In genomic region chr3:26835051-26835755, GRCm38 (mm10) we compare ENCODE assay signal across 19 mouse cellular contexts.
DNase-seq lines count a peak whose midpoint lies in the region; ATAC-seq and TF ChIP-seq lines count a peak whose summit lies in the region.
"Had no signal": no experiment of that assay in that cellular context is flagged by ENCODE, and none has a peak within 500 bp of the region (broad histone marks: within the 10 kb centered on the region; RNA-seq: fewer than 3 reads in every experiment).

No protein-coding gene starts in this region.

- H3K4me1 ChIP-seq in hindbrain, embryonic 11.5 days (replicated peaks; ENCODE audit: control insufficient read depth, insufficient read depth, low read length), result no peaks in the 10 kb centered on the region
- H3K4me1 ChIP-seq in hindbrain, postnatal 0 days (ENCODE audit: insufficient read depth, low read length), result 0 out of 2 replicates have a peak, but pooled peaks cover 3% of the 10 kb centered on the region
- H3K4me1 ChIP-seq in forebrain, embryonic 14.5 days (ENCODE audit: control insufficient read depth, insufficient read depth, low read length), result peaks cover 16% of the 10 kb centered on the region
- 0 out of 2 replicates have a peak, but pooled peaks cover 3% of the 10 kb centered on the region for H3K4me1 ChIP-seq in hindbrain, embryonic 16.5 days (ENCODE audit: control insufficient read depth, insufficient read depth, low read depth, low read length)
- H3K4me1 ChIP-seq in midbrain, embryonic 16.5 days (ENCODE audit: control insufficient read depth, insufficient read depth, low read length), result peaks cover 15% of the 10 kb centered on the region
- H3K4me1 ChIP-seq: embryonic facial prominence, embryonic 12.5 days had no signal

- 85% methylated on average over 17 of the region's 17 CpGs for WGBS in hindbrain, embryonic 11.5 days
- WGBS in hindbrain, postnatal 0 days, result 57% methylated on average over 17 of the region's 17 CpGs
- WGBS in forebrain, embryonic 14.5 days, result 50% methylated on average over 17 of the region's 17 CpGs
- 57% methylated on average over 17 of the region's 17 CpGs for WGBS in hindbrain, embryonic 16.5 days
- 23% methylated on average over 17 of the region's 17 CpGs for WGBS in midbrain, embryonic 16.5 days

- no peaks in the 10 kb centered on the region for H3K36me3 ChIP-seq in hindbrain, embryonic 11.5 days (ENCODE audit: control insufficient read depth, insufficient read depth, low read length)
- H3K36me3 ChIP-seq in hindbrain, postnatal 0 days (ENCODE audit: insufficient read depth, low read length), result no peaks in the 10 kb centered on the region
- no peaks in the 10 kb centered on the region for H3K36me3 ChIP-seq in forebrain, embryonic 14.5 days (ENCODE audit: control insufficient read depth, insufficient read depth, low read length)
- H3K36me3 ChIP-seq in hindbrain, embryonic 16.5 days (ENCODE audit: control insufficient read depth, insufficient read depth, low read length), result no peaks in the 10 kb centered on the region
- H3K36me3 ChIP-seq in midbrain, embryonic 16.5 days (ENCODE audit: control insufficient read depth, insufficient read depth, low read length), result no peaks in the 10 kb centered on the region
- H3K36me3 ChIP-seq: embryonic facial prominence, embryonic 12.5 days had no signal

- no peaks in the 10 kb centered on the region for H3K9me3 ChIP-seq in hindbrain, embryonic 11.5 days (ENCODE audit: control insufficient read depth, low read length)
- no peaks in the 10 kb centered on the region for H3K9me3 ChIP-seq in hindbrain, postnatal 0 days (ENCODE audit: low read length)
- H3K9me3 ChIP-seq in forebrain, embryonic 14.5 days (replicated peaks; ENCODE audit: control insufficient read depth, low read length), result no peaks in the 10 kb centered on the region
- no peaks in the 10 kb centered on the region for H3K9me3 ChIP-seq in hindbrain, embryonic 16.5 days (ENCODE audit: control insufficient read depth, low read length)
- no peaks in the 10 kb centered on the region for H3K9me3 ChIP-seq in midbrain, embryonic 16.5 days (replicated peaks; ENCODE audit: control insufficient read depth, low read length, poor library complexity, severe bottlenecking)
- H3K9me3 ChIP-seq: embryonic facial prominence, embryonic 12.5 days had no signal

- no peak overlapping the region for H3K9ac ChIP-seq in hindbrain, embryonic 11.5 days (ENCODE audit: low read depth, low read length)
- no peak overlapping the region for H3K9ac ChIP-seq in hindbrain, postnatal 0 days (replicated peaks; ENCODE audit: low read length)
- no peak overlapping the region for H3K9ac ChIP-seq in forebrain, embryonic 14.5 days (ENCODE audit: low read length)
- no peak overlapping the region for H3K9ac ChIP-seq in hindbrain, embryonic 16.5 days (ENCODE audit: low read depth, low read length)
- H3K9ac ChIP-seq in midbrain, embryonic 16.5 days (ENCODE audit: low read depth, low read length), result no peak overlapping the region
- H3K9ac ChIP-seq: embryonic facial prominence, embryonic 12.5 days had no signal

- peak; percentile 22; the same call in 1 of the 2 replicates for ATAC-seq in hindbrain, embryonic 11.5 days (ENCODE audit: low FRiP score)
- ATAC-seq in hindbrain, postnatal 0 days, result no peak
- ATAC-seq in forebrain, embryonic 14.5 days, result peak; percentile 67
- ATAC-seq in hindbrain, embryonic 16.5 days, result 0 out of 2 replicates have a peak, but pooled peaks have one; percentile 8
- peak; percentile 77 for ATAC-seq in midbrain, embryonic 16.5 days
- ATAC-seq: activated CD4-positive, CD25-positive, alpha-beta regulatory T cell, adult 4 months; CD4-positive, CD25-positive, alpha-beta regulatory T cell, adult 4 months; lung, postnatal 0 days had no signal

- no peak overlapping the region for H3K4me3 ChIP-seq in hindbrain, embryonic 11.5 days (ENCODE audit: low read depth, low read length)
- H3K4me3 ChIP-seq in hindbrain, postnatal 0 days (ENCODE audit: low read length), result no peak overlapping the region
- no peak overlapping the region for H3K4me3 ChIP-seq in forebrain, embryonic 14.5 days (ENCODE audit: low read depth, low read length)
- H3K4me3 ChIP-seq in hindbrain, embryonic 16.5 days (ENCODE audit: low read length), result no peak overlapping the region
- H3K4me3 ChIP-seq in midbrain, embryonic 16.5 days (ENCODE audit: low read depth, low read length), result no peak overlapping the region
- H3K4me3 ChIP-seq: embryonic facial prominence, embryonic 12.5 days; erythroblast, embryonic 14.5 days; gastrocnemius, adult 2 months; left cerebral cortex, adult 2 months had no signal

- DNase-seq in hindbrain, embryonic 11.5 days (ENCODE audit: low spot score), result no peak
- DNase-seq in hindbrain, postnatal 0 days (ENCODE audit: low spot score), result no peak
- peak; percentile 41 for DNase-seq in forebrain, embryonic 14.5 days (ENCODE audit: low spot score)
- no peak for DNase-seq in frontal cortex, postnatal 14 days (ENCODE audit: low spot score in 2 of 2)
- no peak for DNase-seq in layer of hippocampus, adult 8-10 months (ENCODE audit: low spot score in 2 of 2)
- DNase-seq: cerebellum, adult 11 months; gastrocnemius, adult 2 months; kidney, postnatal 25 days; liver had no signal

- H3K4me2 ChIP-seq in hindbrain, embryonic 11.5 days (replicated peaks; ENCODE audit: low read depth, low read length), result no peak overlapping the region
- no peak overlapping the region for H3K4me2 ChIP-seq in hindbrain, postnatal 0 days (ENCODE audit: low read depth, low read length)
- H3K4me2 ChIP-seq in forebrain, embryonic 14.5 days (ENCODE audit: low read length), result no peak overlapping the region
- H3K4me2 ChIP-seq in hindbrain, embryonic 16.5 days (ENCODE audit: low read length), result no peak overlapping the region
- H3K4me2 ChIP-seq in midbrain, embryonic 16.5 days (ENCODE audit: low read length), result no peak overlapping the region
- H3K4me2 ChIP-seq: embryonic facial prominence, embryonic 12.5 days; heart, embryonic 11.5 days had no signal

- no peak for TF ChIP-seq CTCF in hindbrain, postnatal 0 days (IDR thresholded peaks at IDR 0.05; ENCODE audit: low read depth)

- H3K27ac ChIP-seq in hindbrain, embryonic 11.5 days (ENCODE audit: low read depth, low read length), result no peak overlapping the region
- no peak overlapping the region for H3K27ac ChIP-seq in hindbrain, postnatal 0 days
- H3K27ac ChIP-seq in forebrain, embryonic 14.5 days (ENCODE audit: low read depth, low read length), result no peak overlapping the region; the same call in 1 of the 2 replicates
- no peak overlapping the region for H3K27ac ChIP-seq in hindbrain, embryonic 16.5 days (ENCODE audit: low read depth, low read length)
- H3K27ac ChIP-seq in midbrain, embryonic 16.5 days (ENCODE audit: low read length), result peak overlapping the region; percentile 25; the same call in 1 of the 2 replicates
- H3K27ac ChIP-seq: embryonic facial prominence, embryonic 12.5 days; gastrocnemius, adult 2 months; left cerebral cortex, adult 2 months; stomach, postnatal 0 days had no signal

- H3K27me3 ChIP-seq in hindbrain, embryonic 11.5 days (ENCODE audit: control insufficient read depth, insufficient read depth, low read length), result no peaks in the 10 kb centered on the region
- H3K27me3 ChIP-seq in hindbrain, postnatal 0 days (ENCODE audit: insufficient read depth, low read length), result no peaks in the 10 kb centered on the region
- H3K27me3 ChIP-seq in forebrain, embryonic 14.5 days (replicated peaks; ENCODE audit: control insufficient read depth, insufficient read depth, low read length), result no peaks in the 10 kb centered on the region
- H3K27me3 ChIP-seq in hindbrain, embryonic 16.5 days (replicated peaks; ENCODE audit: control insufficient read depth, insufficient read depth, low read length), result no peaks in the 10 kb centered on the region
- H3K27me3 ChIP-seq in midbrain, embryonic 16.5 days (ENCODE audit: control insufficient read depth, insufficient read depth, low read depth, low read length), result no peaks in the 10 kb centered on the region
- H3K27me3 ChIP-seq: embryonic facial prominence, embryonic 12.5 days had no signal
